In the genomic region with DNA sequence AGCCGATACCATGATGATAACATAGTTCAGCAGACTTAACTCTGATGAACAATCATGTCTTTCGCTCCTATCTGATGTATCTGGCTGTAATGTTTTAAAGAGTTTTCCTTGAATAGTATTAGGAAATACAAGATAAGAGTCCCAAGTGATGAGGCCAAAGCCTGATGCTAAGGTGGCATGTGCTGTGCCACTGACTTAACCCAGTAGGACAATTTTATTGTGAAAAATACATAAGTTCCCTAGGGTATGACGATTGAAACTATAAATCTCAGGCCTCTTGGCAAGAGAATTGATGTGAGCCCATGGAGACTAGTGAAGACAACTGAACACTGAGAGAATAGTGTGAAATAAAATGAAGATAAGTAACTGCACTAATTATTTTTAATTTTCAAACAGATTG, we compare ENCODE assay signal across 8 mouse cellular contexts. TPM values are rescaled to one million over a fixed set of nuclear protein-coding genes. Genes with fewer than 3 reads are reported as not detected.
A peak's percentile ranks its signal among the peaks of the same experiment; 100 is the strongest.
DNase-seq lines count a peak whose midpoint lies in the region; ATAC-seq and TF ChIP-seq lines count a peak whose summit lies in the region.

No protein-coding gene starts in this region.

- H3K27ac ChIP-seq in forebrain, embryonic 14.5 days (ENCODE audit: low read depth, low read length): no peak overlapping the region
- peak overlapping the region; percentile 35 for H3K27ac ChIP-seq in liver, embryonic 15.5 days (replicated peaks)

- peak overlapping the region; percentile 46; the same call in 1 of the 2 replicates for H3K9ac ChIP-seq in forebrain, embryonic 14.5 days (ENCODE audit: low read length)
- peak overlapping the region; percentile 54 for H3K9ac ChIP-seq in liver, embryonic 15.5 days

- no peaks in the 10 kb centered on the region for H3K27me3 ChIP-seq in erythroblast, embryonic 14.5 days (ENCODE audit: control insufficient read depth)
- H3K27me3 ChIP-seq in C2C12 (ENCODE audit: control insufficient read depth, insufficient read depth, insufficient read length): no peaks in the 10 kb centered on the region
- no peaks in the 10 kb centered on the region for H3K27me3 ChIP-seq in forebrain, embryonic 14.5 days (replicated peaks; ENCODE audit: control insufficient read depth, insufficient read depth, low read length)
- H3K27me3 ChIP-seq in liver, embryonic 15.5 days: no peaks in the 10 kb centered on the region

- H3K79me2 ChIP-seq in C2C12 (ENCODE audit: control insufficient read depth, insufficient read depth): peaks cover 50% of the 10 kb centered on the region

- H3K4me1 ChIP-seq in erythroblast, embryonic 14.5 days (ENCODE audit: control insufficient read depth): peaks cover 60% of the 10 kb centered on the region
- H3K4me1 ChIP-seq in forebrain, embryonic 14.5 days (ENCODE audit: control insufficient read depth, insufficient read depth, low read length): peaks cover 18% of the 10 kb centered on the region
- peaks cover 45% of the 10 kb centered on the region for H3K4me1 ChIP-seq in liver, embryonic 15.5 days (replicated peaks)

- peak overlapping the region; percentile 79 for H3ac ChIP-seq in C2C12 (ENCODE audit: control insufficient read depth, insufficient read length, low read depth)

- peak; percentile 8 for DNase-seq in forebrain, embryonic 14.5 days (ENCODE audit: low spot score)
- DNase-seq in frontal cortex, postnatal 25 days (ENCODE audit: low spot score in 2 of 2): no peak
- DNase-seq in adrenal gland, postnatal 36 days: no peak
- no peak for DNase-seq in right cerebral cortex, postnatal 25 days

- peaks cover 74% of the 10 kb centered on the region for H3K36me3 ChIP-seq in erythroblast, embryonic 14.5 days (ENCODE audit: control insufficient read depth)
- peaks cover 42% of the 10 kb centered on the region for H3K36me3 ChIP-seq in C2C12 (ENCODE audit: control insufficient read depth, insufficient read depth)
- H3K36me3 ChIP-seq in forebrain, embryonic 14.5 days (ENCODE audit: control insufficient read depth, insufficient read depth, low read length): peaks cover 63% of the 10 kb centered on the region
- H3K36me3 ChIP-seq in liver, embryonic 15.5 days (replicated peaks): peaks cover 56% of the 10 kb centered on the region

- H3K4me2 ChIP-seq in forebrain, embryonic 14.5 days (ENCODE audit: low read length): peak overlapping the region; percentile 95
- H3K4me2 ChIP-seq in liver, embryonic 15.5 days: peak overlapping the region; percentile 85

- H3K79me3 ChIP-seq in C2C12 (ENCODE audit: low read depth): peaks cover 33% of the 10 kb centered on the region

- no peak for TF ChIP-seq CTCF in C2C12 (IDR thresholded peaks at IDR 0.05; ENCODE audit: control insufficient read depth, insufficient read depth, insufficient read length)

- no peak for ATAC-seq in erythroblast, adult 5-6 weeks (replicated peaks; ENCODE audit: low FRiP score, poor library complexity, severe bottlenecking)
- no peak for ATAC-seq in forebrain, embryonic 14.5 days
- no peak for ATAC-seq in liver, embryonic 15.5 days (ENCODE audit: insufficient read depth)

- WGBS in forebrain, embryonic 14.5 days: 21% methylated on average over 3 of the region's 3 CpGs
- 10% methylated on average over 3 of the region's 3 CpGs for WGBS in liver, embryonic 15.5 days (ENCODE audit: insufficient replicate concordance)

- no peaks in the 10 kb centered on the region for H3K9me3 ChIP-seq in erythroblast, embryonic 14.5 days (ENCODE audit: control insufficient read depth, low read length)
- H3K9me3 ChIP-seq in forebrain, embryonic 14.5 days (replicated peaks; ENCODE audit: control insufficient read depth, low read length): no peaks in the 10 kb centered on the region
- H3K9me3 ChIP-seq in liver, embryonic 15.5 days (replicated peaks): no peaks in the 10 kb centered on the region

- peak overlapping the region; percentile 97 for H3K4me3 ChIP-seq in erythroblast, embryonic 14.5 days (replicated peaks)
- H3K4me3 ChIP-seq in C2C12 (ENCODE audit: insufficient read depth, poor library complexity, severe bottlenecking): peak overlapping the region; percentile 92
- peak overlapping the region; percentile 62 for H3K4me3 ChIP-seq in forebrain, embryonic 14.5 days (ENCODE audit: low read depth, low read length)
- H3K4me3 ChIP-seq in liver, embryonic 15.5 days (replicated peaks): peak overlapping the region; percentile 85

TF ChIP-seq in C2C12, 6 proteins besides CTCF, POLR2A, EP300 and RAD21:
- TF ChIP-seq MYOG (IDR thresholded peaks at IDR 0.05; ENCODE audit: control insufficient read depth, extremely low read depth, insufficient read length) (no peak), CEBPB (IDR thresholded peaks at IDR 0.05; ENCODE audit: low read depth) (no peak), FOSL1 (IDR thresholded peaks at IDR 0.05; ENCODE audit: insufficient read depth, low read length, poor library complexity, severe bottlenecking) (no peak), MAX (IDR thresholded peaks at IDR 0.05) (no peak), USF1 (IDR thresholded peaks at IDR 0.05; ENCODE audit: low read depth) (no peak)

RNA-seq across cellular contexts. Expression of a gene that starts 3.0 kb away (rescaled TPM):
- polyA plus RNA-seq in erythroblast, embryonic 14.5 days (2012): 0.01 TPM in 1 of 2 replicates, not detected in the other
- 1.3 and 2.9 TPM in 2 replicates for total RNA-seq in erythroblast, adult 5-6 weeks (2015; ENCODE audit: low replicate concordance)
- total RNA-seq in erythroblast, adult 5-6 weeks (2017; ENCODE audit: low replicate concordance): 1.7 and 2.6 TPM in 2 replicates
- 0.75 TPM for polyA plus RNA-seq in C2C12 (2012; fragmentation: generic; extraction: Trizol)
- 10.5 and 17.8 TPM in 2 replicates for polyA plus RNA-seq in forebrain, embryonic 14.5 days (2014; fragmentation: Nextera tagmentation; extraction: Ambion mirVana)
- 1.3 and 2.0 TPM in 2 replicates for polyA plus RNA-seq in liver, embryonic 15.5 days (2015; fragmentation: Nextera tagmentation; extraction: Ambion mirVana)
- 10 to 100 TPM; 13.4 to 19.1 TPM for total RNA-seq in adrenal gland, postnatal 36 days (2021)

RNA-seq across cellular contexts. Expression of a gene that starts 32.9 kb away (rescaled TPM):
- 0.21 and 0.47 TPM in 2 replicates for polyA plus RNA-seq in erythroblast, embryonic 14.5 days (2012)
- 6.7 and 13.6 TPM in 2 replicates for total RNA-seq in erythroblast, adult 5-6 weeks (2015; ENCODE audit: low replicate concordance)
- 5.8 and 10.3 TPM in 2 replicates for total RNA-seq in erythroblast, adult 5-6 weeks (2017; ENCODE audit: low replicate concordance)
- polyA plus RNA-seq in C2C12 (2012; fragmentation: generic; extraction: Trizol): 16.8 TPM
- polyA plus RNA-seq in forebrain, embryonic 14.5 days (2014; fragmentation: Nextera tagmentation; extraction: Ambion mirVana): 38.4 and 41.3 TPM in 2 replicates
- polyA plus RNA-seq in liver, embryonic 15.5 days (2015; fragmentation: Nextera tagmentation; extraction: Ambion mirVana): 29.9 and 30.5 TPM in 2 replicates
- total RNA-seq in adrenal gland, postnatal 36 days (2021): 10 to 100 TPM; 27.2 to 34.2 TPM

RNA-seq across cellular contexts. Expression of a gene that starts 32.9 kb away (rescaled TPM):
- polyA plus RNA-seq in erythroblast, embryonic 14.5 days (2012): 3.6 and 5.0 TPM in 2 replicates
- total RNA-seq in erythroblast, adult 5-6 weeks (2015; ENCODE audit: low replicate concordance): 13.3 and 32.4 TPM in 2 replicates
- total RNA-seq in erythroblast, adult 5-6 weeks (2017; ENCODE audit: low replicate concordance): 8.8 and 12.1 TPM in 2 replicates
- polyA plus RNA-seq in C2C12 (2012; fragmentation: generic; extraction: Trizol): 7.9 TPM
- polyA plus RNA-seq in forebrain, embryonic 14.5 days (2014; fragmentation: Nextera tagmentation; extraction: Ambion mirVana): 22.7 and 27.5 TPM in 2 replicates
- polyA plus RNA-seq in liver, embryonic 15.5 days (2015; fragmentation: Nextera tagmentation; extraction: Ambion mirVana): 38.0 and 39.3 TPM in 2 replicates
- total RNA-seq in adrenal gland, postnatal 36 days (2021): 1 to 10 TPM; 2.8 to 3.8 TPM

RNA-seq across cellular contexts. Expression of a gene that starts 59.2 kb away (rescaled TPM):
- polyA plus RNA-seq in erythroblast, embryonic 14.5 days (2012): 1.0 and 2.2 TPM in 2 replicates
- total RNA-seq in erythroblast, adult 5-6 weeks (2015; ENCODE audit: low replicate concordance): 1.5 TPM in 1 of 2 replicates, not detected in the other
- total RNA-seq in erythroblast, adult 5-6 weeks (2017; ENCODE audit: low replicate concordance): 0.34 and 0.42 TPM in 2 replicates
- polyA plus RNA-seq in C2C12 (2012; fragmentation: generic; extraction: Trizol): 0.21 TPM
- polyA plus RNA-seq in forebrain, embryonic 14.5 days (2014; fragmentation: Nextera tagmentation; extraction: Ambion mirVana): 1.1 and 1.9 TPM in 2 replicates
- polyA plus RNA-seq in liver, embryonic 15.5 days (2015; fragmentation: Nextera tagmentation; extraction: Ambion mirVana): 916 and 1,075 TPM in 2 replicates
- total RNA-seq in adrenal gland, postnatal 36 days (2021): 1 to 10 TPM in 1 of 2 experiments, under 1 TPM in 1; 0.36 to 1.8 TPM

Comparison
In these comparisons a context has a peak if more than half of its experiments do, and no peak if none do; other contexts are left out.
1. RNA of a gene that starts 32.9 kb away (polyA plus RNA-seq): 38.4 to 41.3 TPM in forebrain, embryonic 14.5 days, 29.9 to 30.5 TPM in liver, embryonic 15.5 days and 16.8 TPM in C2C12 (single experiment); 0.21 to 0.47 TPM in erythroblast, embryonic 14.5 days; every median in the first group is over 10 times any median in the second.
2. Peak in every context shown above with its lines, with median percentiles within 50 percentile points of each other: H3K4me3 ChIP-seq.